Mouse (Mus musculus) megakaryocyte progenitor cell, adult 5-6 weeks (primary cell): ENCODE data around the gene Slc5a7. TPM values are rescaled to one million over a fixed set of nuclear protein-coding genes. Genes with fewer than 3 reads are reported as not detected.
A peak's percentile ranks its signal among the peaks of the same experiment; 100 is the strongest.

Source experiments
- ATAC-seq: replicated peaks from 2 replicates; pipeline ENCODE4 v1.8.0; 2016; ENCODE audit warnings: mild to moderate bottlenecking, moderate TSS enrichment, inconsistent platforms; ENCODE audit not compliant: poor library complexity
- total RNA-seq, 2 experiments: library from RNA; stranded (forward) in 1 of 2; stranded (reverse) in 1 of 2; fragments of 157-497, 149-512 nt in 1 of 2; fragments of 200-1000 nt in 1 of 2; gene quantifications; 2 replicates each; pipeline versions ENCODE4 v1.2.3 to v1.2.4; 2015 to 2017

Gene Slc5a7
- total RNA-seq (2015) (not detected in 2 replicates), total RNA-seq (2017) (not detected in 2 replicates)

- no peak for ATAC-seq
These were observed at the start of gene Slc5a7 for GRCm38 (mm10) chr17:54298934-54299333. Gene Slc5a7, minus strand, starts transcription at chr17:54299034.

- 0 out of 2 replicates have a peak, but pooled peaks have one; percentile 26 for ATAC-seq
These were observed 48.8 kb upstream of the Slc5a7 start for GRCm38 (mm10) chr17:54347672-54348071.

- ATAC-seq, result peak; percentile 69
These were observed 44.6 kb upstream of the Slc5a7 start for GRCm38 (mm10) chr17:54343395-54343794.

- no peak for ATAC-seq
These were observed 456 bp downstream of the Slc5a7 start for GRCm38 (mm10) chr17:54298232-54298924.

GRCm38 (mm10) chr17:54250783-54251182 lies 48.1 kb downstream of the Slc5a7 start:
- ATAC-seq, result no peak

- no peak for ATAC-seq
These were observed 55.1 kb downstream of the Slc5a7 start for GRCm38 (mm10) chr17:54243650-54244300.

GRCm38 (mm10) chr17:54239435-54239834 lies 59.4 kb downstream of the Slc5a7 start:
- no peak for ATAC-seq
